Mouse (Mus musculus) bone marrow, adult 2 months (tissue): ENCODE measurements at regions not wholly inside any gene's neighbourhood (a gene's known extent, or its start where the extent isn't known, plus 50 kb on each side); places are given as distances from the start of the nearest gene placed in this dataset.

Source experiments
- CTCF ChIP-seq: fragments of 200-500 bp; IDR thresholded peaks from 2 replicates; pipeline ENCODE4 v1.5.1; 2011; ENCODE audit warnings: low read length, control low read depth; ENCODE audit not compliant: control insufficient read depth, insufficient read depth
- POLR2A ChIP-seq: fragments of 200-500 bp; IDR thresholded peaks from 2 replicates; pipeline ENCODE4 v1.6.1; 2011; ENCODE audit warnings: low read depth, mild to moderate bottlenecking, control low read depth, low read length, borderline replicate concordance; ENCODE audit not compliant: control insufficient read depth

DNA sequence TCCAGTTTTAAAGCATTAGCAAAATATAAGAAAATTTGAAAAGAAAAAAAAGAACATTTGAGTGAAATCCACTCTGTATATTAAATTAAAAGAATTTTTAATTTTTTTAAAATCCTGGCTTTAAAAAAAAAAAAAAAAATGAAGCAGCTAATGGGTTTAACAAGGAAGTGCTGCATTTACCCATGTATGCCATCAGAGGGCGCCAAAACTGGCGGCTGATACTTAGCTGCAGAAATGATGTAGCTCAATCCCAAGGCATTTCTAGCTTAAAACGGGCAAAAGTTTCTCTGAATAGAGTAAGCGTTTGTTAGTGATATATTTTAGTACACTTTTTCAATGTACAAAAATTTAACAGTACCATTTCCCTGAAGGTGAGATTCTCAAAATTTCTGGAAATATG, 74.4 kb upstream of the Mrpl21 start:
- TF ChIP-seq POLR2A (no peak), CTCF (peak; percentile 39)
